Mouse (Mus musculus): Measurements from ENCODE around the gene Ildr2. TPM values are rescaled to one million over a fixed set of nuclear protein-coding genes. Genes with fewer than 3 reads are reported as not detected.

Ildr2 gene
- polyA plus RNA-seq, 1 experiment: 1.9 TPM

- no peak overlapping the region for H3K4me2 ChIP-seq (ENCODE audit: low read depth)
- no peak overlapping the region for H3K4me3 ChIP-seq
- H3ac ChIP-seq (ENCODE audit: control insufficient read depth, insufficient read length): no peak overlapping the region
- H3K36me3 ChIP-seq (ENCODE audit: control insufficient read depth, insufficient read depth): no peaks in the 10 kb centered on the region
- H3K27me3 ChIP-seq (ENCODE audit: control insufficient read depth, insufficient read depth, insufficient read length): peaks cover 5% of the 10 kb centered on the region
- no peaks in the 10 kb centered on the region for H3K79me2 ChIP-seq (ENCODE audit: control insufficient read depth, insufficient read depth)
- TF ChIP-seq E2F4 (IDR thresholded peaks at IDR 0.05; ENCODE audit: insufficient read depth) (no peak), CEBPB (IDR thresholded peaks at IDR 0.05; ENCODE audit: insufficient read depth, poor library complexity, severe bottlenecking) (no peak), POLR2A (IDR thresholded peaks at IDR 0.05; ENCODE audit: insufficient read length, low read depth) (no peak), TCF12 (IDR thresholded peaks at IDR 0.05; ENCODE audit: insufficient read depth, poor library complexity, severe bottlenecking) (no peak), TCF3 (IDR thresholded peaks at IDR 0.05; ENCODE audit: insufficient read length, low read depth) (no peak), REST (IDR thresholded peaks at IDR 0.05; ENCODE audit: insufficient read depth, insufficient read length) (no peak), MYOG (IDR thresholded peaks at IDR 0.05; ENCODE audit: control insufficient read depth in 1 of 3, insufficient read depth in 1 of 3, insufficient read length in 2 of 3, low read depth in 2 of 3) (no peak), MYOD1 (IDR thresholded peaks at IDR 0.05; ENCODE audit: control insufficient read depth in 1 of 3, insufficient read length in 2 of 3, low read depth in 2 of 3) (no peak)
These were observed 109.2 kb downstream of the Ildr2 start for GRCm38 (mm10) chr1:166363122-166363521.

Other genes with a start within 250 kb of the Ildr2 start
- 38.3 TPM for gene Dusp27, start 126.2 kb upstream of the Ildr2 start, polyA plus RNA-seq (2012; fragmentation: generic; extraction: Trizol)
- 0.29 TPM for gene Gpa33, start 123.9 kb upstream of the Ildr2 start, polyA plus RNA-seq (2012; fragmentation: generic; extraction: Trizol)
- not detected for gene Mael, start 15.4 kb upstream of the Ildr2 start, polyA plus RNA-seq (2012; fragmentation: generic; extraction: Trizol)
- gene Tada1, start 125.0 kb downstream of the Ildr2 start, polyA plus RNA-seq (2012; fragmentation: generic; extraction: Trizol): 11.7 TPM
- gene Pogk, start 155.7 kb downstream of the Ildr2 start, polyA plus RNA-seq (2012; fragmentation: generic; extraction: Trizol): 6.2 TPM
- not detected for gene Gm4846, start 243.4 kb downstream of the Ildr2 start, polyA plus RNA-seq (2012; fragmentation: generic; extraction: Trizol)

Measured in myocyte (in vitro differentiated cells).